Mouse (Mus musculus): ENCODE data around the gene Mst1. TPM values are rescaled to one million over a fixed set of nuclear protein-coding genes. Genes with fewer than 3 reads are reported as not detected.

The Mst1 gene
- polyA plus RNA-seq, 1 experiment from 2014 or later = 0.72 TPM

DNA sequence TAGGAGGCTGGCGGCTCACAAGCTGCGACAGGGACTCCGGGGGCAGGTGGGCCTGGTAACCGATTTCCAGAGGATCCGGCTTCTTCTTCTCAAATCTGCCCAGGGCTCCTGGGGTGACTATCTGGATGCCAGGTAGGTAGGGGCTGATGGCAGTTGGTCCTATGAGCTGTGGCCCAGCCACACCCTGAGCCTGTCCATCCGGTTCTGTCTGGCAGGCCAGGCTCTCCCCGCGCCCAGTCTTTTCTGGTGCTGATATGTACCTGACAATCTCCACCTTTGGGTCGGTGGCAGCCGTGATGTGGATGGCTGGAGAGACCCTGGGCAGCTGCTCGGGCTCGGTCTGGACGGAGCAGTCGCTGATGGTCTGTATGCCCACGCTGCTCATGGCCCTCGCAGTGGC is 29.9 kb downstream of the Mst1 start:
- Histone ChIP-seq H3K4me1 (peaks cover 16% of the 10 kb centered on the region), H3K27ac (no peak overlapping the region), H3K9me3 (replicated peaks) (no peaks in the 10 kb centered on the region), H3K4me3 (no peak overlapping the region), H3K9ac (no peak overlapping the region), H3K4me2 (replicated peaks) (no peak overlapping the region), H3K27me3 (peaks cover 26% of the 10 kb centered on the region), H3K36me3 (peaks cover 61% of the 10 kb centered on the region)
- WGBS = 84% methylated on average over 16 of the region's 16 CpGs
- ATAC-seq (ENCODE audit: low FRiP score) = no peak

- 0 out of 2 replicates have a peak overlapping the region, but pooled peaks have one; percentile 17 for H3K27ac ChIP-seq
- H3K36me3 ChIP-seq = peaks cover 65% of the 10 kb centered on the region
- peak overlapping the region; percentile 23 for H3K4me3 ChIP-seq
- no peaks in the 10 kb centered on the region for H3K9me3 ChIP-seq (replicated peaks)
- WGBS = 17% methylated on average over 22 of the region's 22 CpGs
- peak overlapping the region; percentile 38 for H3K4me2 ChIP-seq (replicated peaks)
- H3K4me1 ChIP-seq = peaks cover 8% of the 10 kb centered on the region
- peaks cover 27% of the 10 kb centered on the region for H3K27me3 ChIP-seq
- ATAC-seq (ENCODE audit: low FRiP score) = no peak
- H3K9ac ChIP-seq = 0 out of 2 replicates have a peak overlapping the region, but pooled peaks have one; percentile 27
Measured at GRCm38 (mm10) chr9:108111101-108111592, 30.9 kb downstream of the Mst1 start.

DNA sequence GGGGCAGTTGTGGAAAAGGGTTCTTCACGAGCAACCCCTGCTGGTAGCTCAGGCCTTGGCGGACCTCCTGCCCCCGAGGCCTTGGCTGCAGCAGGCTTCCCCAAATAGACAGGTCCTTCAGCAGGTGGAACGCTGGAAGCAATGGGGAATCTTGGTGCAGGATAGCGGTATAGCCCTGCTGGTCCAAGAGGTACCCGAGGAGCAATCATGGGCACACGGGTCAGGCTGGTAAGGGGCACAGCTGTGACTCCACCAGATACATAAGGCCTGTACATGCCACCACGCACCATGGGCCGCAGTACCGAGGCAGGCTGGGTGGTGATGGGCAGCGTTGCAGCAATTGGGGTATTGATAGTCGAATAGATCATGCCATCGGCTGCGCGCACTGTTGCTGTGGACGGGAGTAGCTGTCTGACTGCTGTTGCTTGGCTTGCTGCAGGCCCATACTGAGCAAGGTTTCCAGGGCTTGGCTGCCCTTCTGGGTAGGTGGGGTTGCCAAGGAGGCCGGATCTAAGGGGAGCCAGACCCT is 31.4 kb downstream of the Mst1 start:
- Histone ChIP-seq H3K36me3 (peaks cover 66% of the 10 kb centered on the region), H3K9ac (0 out of 2 replicates have a peak overlapping the region, but pooled peaks have one; percentile 27), H3K4me3 (no peak overlapping the region; the same call in 1 of the 2 replicates), H3K9me3 (replicated peaks) (no peaks in the 10 kb centered on the region), H3K27ac (no peak overlapping the region), H3K4me2 (replicated peaks) (peak overlapping the region; percentile 38), H3K4me1 (peaks cover 8% of the 10 kb centered on the region), H3K27me3 (peaks cover 27% of the 10 kb centered on the region)
- ATAC-seq (ENCODE audit: low FRiP score) = no peak
- WGBS = 75% methylated on average over 17 of the region's 17 CpGs

GRCm38 (mm10) chr9:108112719-108113340 is 32.6 kb downstream of the Mst1 start:
- H3K27ac ChIP-seq = no peak overlapping the region
- H3K36me3 ChIP-seq = peaks cover 68% of the 10 kb centered on the region
- no peak overlapping the region for H3K9ac ChIP-seq
- H3K9me3 ChIP-seq (replicated peaks) = no peaks in the 10 kb centered on the region
- no peak overlapping the region for H3K4me2 ChIP-seq (replicated peaks)
- ATAC-seq (ENCODE audit: low FRiP score) = no peak
- WGBS = 92% methylated on average over 18 of the region's 18 CpGs
- H3K4me3 ChIP-seq = no peak overlapping the region
- H3K4me1 ChIP-seq = peaks cover 8% of the 10 kb centered on the region
- H3K27me3 ChIP-seq = peaks cover 27% of the 10 kb centered on the region

DNA sequence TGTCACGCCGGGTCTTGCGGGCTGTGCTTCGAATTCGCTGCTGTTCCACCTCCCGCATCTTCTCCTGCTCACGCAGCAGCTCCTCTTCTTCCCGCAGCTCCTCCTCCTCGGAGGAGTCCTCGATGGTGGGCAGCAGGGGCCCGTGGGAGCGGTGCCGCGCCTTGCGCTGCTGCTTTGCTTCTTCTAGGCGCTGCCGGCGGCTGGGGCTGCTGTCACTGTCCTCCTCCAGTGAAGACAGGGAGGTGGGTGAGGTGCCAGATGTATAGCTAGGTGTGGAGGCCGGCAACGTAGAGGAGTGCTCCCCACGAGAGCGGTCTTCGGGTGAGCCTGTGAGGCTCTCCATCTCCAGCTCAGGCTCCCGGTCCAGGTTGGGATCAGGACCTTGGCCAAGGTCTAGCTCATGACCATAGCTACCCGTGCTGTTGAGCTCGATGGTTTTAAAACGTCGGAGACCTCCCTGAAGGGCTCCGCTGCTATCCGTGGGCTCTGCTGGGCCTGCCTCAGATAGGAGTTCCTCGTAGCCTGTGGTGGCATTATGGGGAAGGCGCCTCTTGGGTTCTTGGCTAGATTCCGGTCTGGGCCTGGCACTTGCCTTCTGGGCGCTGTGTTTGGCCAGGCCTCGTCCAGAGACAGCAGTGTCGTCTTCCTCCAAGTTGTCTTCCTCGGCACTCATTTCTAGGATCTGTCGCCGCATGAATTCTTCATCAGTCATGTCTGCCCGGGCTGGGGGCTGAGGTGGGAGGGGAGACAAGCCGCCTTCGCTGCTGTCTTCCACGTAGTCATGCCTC is 35.2 kb downstream of the Mst1 start:
- H3K4me3 ChIP-seq = no peak overlapping the region
- H3K4me1 ChIP-seq = peaks cover 15% of the 10 kb centered on the region
- no peak overlapping the region for H3K4me2 ChIP-seq (replicated peaks)
- H3K27ac ChIP-seq = no peak overlapping the region
- no peak overlapping the region for H3K9ac ChIP-seq
- peaks cover 61% of the 10 kb centered on the region for H3K36me3 ChIP-seq
- no peak for ATAC-seq (ENCODE audit: low FRiP score)
- no peaks in the 10 kb centered on the region for H3K9me3 ChIP-seq (replicated peaks)
- 69% methylated on average over 43 of the region's 43 CpGs for WGBS
- H3K27me3 ChIP-seq = peaks cover 27% of the 10 kb centered on the region

GRCm38 (mm10) chr9:108117143-108117542 is 36.9 kb downstream of the Mst1 start:
- 56% methylated on average over 4 of the region's 4 CpGs for WGBS
- no peak for ATAC-seq (ENCODE audit: low FRiP score)
- peaks cover 52% of the 10 kb centered on the region for H3K36me3 ChIP-seq
- peaks cover 7% of the 10 kb centered on the region; the same call in 1 of the 2 replicates for H3K4me1 ChIP-seq
- no peak overlapping the region for H3K4me2 ChIP-seq (replicated peaks)
- no peak overlapping the region for H3K27ac ChIP-seq
- H3K27me3 ChIP-seq = peaks cover 22% of the 10 kb centered on the region
- H3K4me3 ChIP-seq = no peak overlapping the region
- H3K9me3 ChIP-seq (replicated peaks) = no peaks in the 10 kb centered on the region
- H3K9ac ChIP-seq = 0 out of 2 replicates have a peak overlapping the region, but pooled peaks have one; percentile 5

- Histone ChIP-seq H3K4me3 (no peak overlapping the region), H3K9ac (no peak overlapping the region), H3K4me1 (peaks cover 7% of the 10 kb centered on the region; the same call in 1 of the 2 replicates), H3K4me2 (replicated peaks) (no peak overlapping the region), H3K27me3 (peaks cover 9% of the 10 kb centered on the region; the same call in 1 of the 2 replicates), H3K36me3 (peaks cover 28% of the 10 kb centered on the region), H3K27ac (no peak overlapping the region), H3K9me3 (replicated peaks) (no peaks in the 10 kb centered on the region)
- 68% methylated on average over 9 of the region's 11 CpGs for WGBS
- ATAC-seq (ENCODE audit: low FRiP score) = no peak
Measured at GRCm38 (mm10) chr9:108119891-108120411, 39.7 kb downstream of the Mst1 start.

- WGBS = 93% methylated on average over 8 of the region's 8 CpGs
- Histone ChIP-seq H3K36me3 (peaks cover 26% of the 10 kb centered on the region), H3K4me2 (replicated peaks) (no peak overlapping the region), H3K27me3 (0 out of 2 replicates have a peak, but pooled peaks cover 4% of the 10 kb centered on the region), H3K27ac (no peak overlapping the region), H3K9me3 (replicated peaks) (no peaks in the 10 kb centered on the region), H3K4me1 (peaks cover 7% of the 10 kb centered on the region; the same call in 1 of the 2 replicates), H3K9ac (no peak overlapping the region), H3K4me3 (no peak overlapping the region)
- ATAC-seq (ENCODE audit: low FRiP score) = no peak
Measured at GRCm38 (mm10) chr9:108120671-108121070, 40.4 kb downstream of the Mst1 start.

- H3K36me3 ChIP-seq = peaks cover 26% of the 10 kb centered on the region
- peaks cover 7% of the 10 kb centered on the region; the same call in 1 of the 2 replicates for H3K4me1 ChIP-seq
- H3K9ac ChIP-seq = no peak overlapping the region
- H3K4me3 ChIP-seq = no peak overlapping the region
- no peak overlapping the region for H3K27ac ChIP-seq
- ATAC-seq (ENCODE audit: low FRiP score) = no peak
- H3K4me2 ChIP-seq (replicated peaks) = no peak overlapping the region
- no peaks in the 10 kb centered on the region for H3K27me3 ChIP-seq
- 90% methylated on average over 10 of the region's 10 CpGs for WGBS
- H3K9me3 ChIP-seq (replicated peaks) = no peaks in the 10 kb centered on the region
Measured at GRCm38 (mm10) chr9:108121170-108121969, 41.1 kb downstream of the Mst1 start.

DNA sequence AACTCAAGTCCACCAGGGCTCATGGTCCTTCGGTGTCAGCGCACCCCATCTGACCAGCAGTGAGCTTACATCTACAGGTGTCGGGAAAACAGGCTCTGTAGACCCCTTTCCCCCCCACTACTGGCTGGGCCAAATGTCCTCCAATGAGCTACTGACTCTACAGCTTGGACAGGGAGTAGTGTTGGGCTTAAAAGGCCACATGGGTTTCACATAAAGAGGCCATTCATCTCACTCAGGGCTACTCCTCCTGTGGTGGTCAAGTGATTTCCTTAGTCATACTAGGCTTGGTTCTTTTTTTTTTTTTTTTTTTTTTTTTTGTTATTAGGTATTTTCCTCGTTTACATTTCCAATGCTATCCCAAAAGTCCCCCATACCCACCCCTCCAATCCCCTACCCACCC is 43.7 kb downstream of the Mst1 start:
- H3K9ac ChIP-seq = no peak overlapping the region
- H3K4me3 ChIP-seq = no peak overlapping the region
- no peaks in the 10 kb centered on the region for H3K27me3 ChIP-seq
- no peak for ATAC-seq (ENCODE audit: low FRiP score)
- peaks cover 7% of the 10 kb centered on the region; the same call in 1 of the 2 replicates for H3K4me1 ChIP-seq
- H3K36me3 ChIP-seq = peaks cover 15% of the 10 kb centered on the region
- H3K9me3 ChIP-seq (replicated peaks) = no peaks in the 10 kb centered on the region
- no peak overlapping the region for H3K27ac ChIP-seq
- 90% methylated on average over 4 of the region's 4 CpGs for WGBS
- H3K4me2 ChIP-seq (replicated peaks) = no peak overlapping the region

DNA sequence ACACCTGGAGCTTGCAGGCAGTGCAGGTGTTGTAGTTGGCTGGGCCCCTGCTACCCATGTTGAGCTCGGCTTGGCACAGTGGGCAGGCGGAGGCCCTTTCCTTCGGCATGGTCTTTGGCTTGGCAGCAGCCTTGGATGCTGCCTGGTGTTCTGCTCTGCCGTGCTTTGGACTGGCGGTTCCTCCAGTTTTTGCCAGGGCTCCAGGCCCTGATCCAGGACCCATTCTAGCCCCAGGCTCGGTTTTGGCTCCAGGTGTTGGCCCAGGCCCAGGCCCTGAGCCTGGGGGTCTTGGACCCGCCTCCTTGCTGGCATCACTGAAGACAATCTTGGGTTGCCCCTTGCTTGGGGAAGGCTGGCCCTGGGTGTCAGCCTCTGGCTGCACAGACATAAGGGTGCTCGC is 45.5 kb downstream of the Mst1 start:
- H3K9me3 ChIP-seq (replicated peaks) = no peaks in the 10 kb centered on the region
- no peaks in the 10 kb centered on the region for H3K4me1 ChIP-seq
- ATAC-seq (ENCODE audit: low FRiP score) = no peak
- H3K4me3 ChIP-seq = no peak overlapping the region
- H3K4me2 ChIP-seq (replicated peaks) = no peak overlapping the region
- no peak overlapping the region for H3K9ac ChIP-seq
- no peak overlapping the region for H3K27ac ChIP-seq
- 92% methylated on average over 8 of the region's 8 CpGs for WGBS
- H3K36me3 ChIP-seq = peaks cover 15% of the 10 kb centered on the region
- H3K27me3 ChIP-seq = no peaks in the 10 kb centered on the region

Data from hindbrain, embryonic 12.5 days (tissue).